Mouse (Mus musculus) MEL (cell line): ENCODE data around the gene Irs2.

Source experiments
- CTCF ChIP-seq, 3 experiments: IDR thresholded peaks in 2 of 3; conservative IDR thresholded peaks in 1 of 3; 2 replicates each; pipeline ENCODE4 v1.5.1; 2011 to 2012; ENCODE audit warnings: low read length in 3 of 3, low read depth in 2 of 3, mild to moderate bottlenecking in 2 of 3, improper control_type of control experiment in 1 of 3, inconsistent platforms in 1 of 3, mixed read lengths in 1 of 3, moderate library complexity in 1 of 3; ENCODE audit not compliant: control insufficient read depth in 1 of 3, insufficient read depth in 1 of 3, poor library complexity in 1 of 3, severe bottlenecking in 1 of 3
- GABPA ChIP-seq: IDR thresholded peaks from 2 replicates; pipeline ENCODE4 v1.6.1; 2012; ENCODE audit warnings: low read depth, mild to moderate bottlenecking, inconsistent platforms, low read length, improper control_type of control experiment, moderate library complexity
- GATA1 ChIP-seq: IDR thresholded peaks from 2 replicates; pipeline ENCODE4 v1.6.1; 2011; ENCODE audit warnings: low read depth, low read length, improper control_type of control experiment
- JUND ChIP-seq: IDR thresholded peaks from 2 replicates; pipeline ENCODE4 v1.6.1; 2011; ENCODE audit warnings: low read depth, mild to moderate bottlenecking, improper control_type of control experiment, low read length
- POLR2A ChIP-seq, 2 experiments: IDR thresholded peaks; 2 replicates each; pipeline ENCODE4 v1.6.1; 2011 to 2012; ENCODE audit warnings: low read length in 2 of 2, mild to moderate bottlenecking in 2 of 2, control low read depth in 1 of 2, improper control_type of control experiment in 1 of 2, low read depth in 1 of 2, moderate library complexity in 1 of 2; ENCODE audit not compliant: control insufficient read depth in 1 of 2, insufficient read depth in 1 of 2, poor library complexity in 1 of 2

DNA sequence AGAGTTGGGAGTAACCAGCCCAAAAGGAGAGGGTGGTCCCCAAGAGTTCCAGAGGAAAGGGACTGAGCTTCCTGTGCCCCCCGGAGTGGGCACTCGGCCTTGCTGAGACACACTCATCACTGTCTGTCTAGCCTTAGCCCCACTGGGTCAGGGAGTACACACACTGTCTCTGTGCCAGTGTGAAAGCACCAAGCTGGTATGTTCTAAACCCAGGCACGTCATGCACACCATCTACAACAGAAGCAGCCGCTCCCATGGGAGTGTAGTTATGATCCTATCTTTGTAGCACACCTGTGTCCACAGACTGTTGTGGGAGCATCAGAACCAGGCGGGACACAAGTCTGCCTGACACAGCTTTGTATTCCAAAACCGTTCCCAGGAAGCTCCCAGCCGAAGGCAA is 31.8 kb upstream of the Irs2 start:
- TF ChIP-seq GATA1, result no peak
- no peak for TF ChIP-seq POLR2A (IDR thresholded peaks at IDR 0.05; ENCODE audit: control insufficient read depth in 1 of 2, insufficient read depth in 1 of 2, low read depth in 1 of 2, low read length in 2 of 2, poor library complexity in 1 of 2)
- no peak for TF ChIP-seq GABPA
- no peak for TF ChIP-seq JUND
- no peak for TF ChIP-seq CTCF (IDR thresholded peaks at IDR 0.05 in 2 of 3, conservative IDR thresholded peaks at IDR 0.05 in 1 of 3; ENCODE audit: control insufficient read depth in 1 of 3, insufficient read depth in 1 of 3, low read depth in 2 of 3, low read length in 3 of 3, poor library complexity in 1 of 3, severe bottlenecking in 1 of 3)
